Mouse (Mus musculus) cerebellum, adult 9-11 months (tissue): Measurements from ENCODE around the gene Ctla4.

ENCODE experiments used
- DNase-seq: peaks from one replicate; pipeline ENCODE4 v3.0.0; 2022

Gene Ctla4

DNA sequence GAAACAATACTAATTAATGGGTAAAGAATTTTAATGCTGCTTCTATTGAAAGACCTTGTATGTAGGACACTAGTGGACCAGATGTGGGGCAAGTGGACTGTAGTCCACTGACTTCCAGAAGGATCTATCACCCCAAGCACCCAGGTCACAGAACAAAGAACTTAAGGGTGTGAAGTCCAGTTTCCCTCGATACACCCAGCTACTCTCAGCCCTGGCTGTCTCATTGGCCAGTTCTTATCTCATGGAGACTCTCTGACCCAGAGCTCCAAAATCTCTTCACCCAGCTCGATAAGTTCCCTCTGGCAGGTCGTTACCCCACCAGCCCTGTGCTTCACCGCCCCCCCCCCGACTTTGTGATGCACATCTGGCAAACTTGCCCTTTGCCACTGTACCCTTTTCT is 20.8 kb upstream of the Ctla4 start:
- DNase-seq: no peak

DNA sequence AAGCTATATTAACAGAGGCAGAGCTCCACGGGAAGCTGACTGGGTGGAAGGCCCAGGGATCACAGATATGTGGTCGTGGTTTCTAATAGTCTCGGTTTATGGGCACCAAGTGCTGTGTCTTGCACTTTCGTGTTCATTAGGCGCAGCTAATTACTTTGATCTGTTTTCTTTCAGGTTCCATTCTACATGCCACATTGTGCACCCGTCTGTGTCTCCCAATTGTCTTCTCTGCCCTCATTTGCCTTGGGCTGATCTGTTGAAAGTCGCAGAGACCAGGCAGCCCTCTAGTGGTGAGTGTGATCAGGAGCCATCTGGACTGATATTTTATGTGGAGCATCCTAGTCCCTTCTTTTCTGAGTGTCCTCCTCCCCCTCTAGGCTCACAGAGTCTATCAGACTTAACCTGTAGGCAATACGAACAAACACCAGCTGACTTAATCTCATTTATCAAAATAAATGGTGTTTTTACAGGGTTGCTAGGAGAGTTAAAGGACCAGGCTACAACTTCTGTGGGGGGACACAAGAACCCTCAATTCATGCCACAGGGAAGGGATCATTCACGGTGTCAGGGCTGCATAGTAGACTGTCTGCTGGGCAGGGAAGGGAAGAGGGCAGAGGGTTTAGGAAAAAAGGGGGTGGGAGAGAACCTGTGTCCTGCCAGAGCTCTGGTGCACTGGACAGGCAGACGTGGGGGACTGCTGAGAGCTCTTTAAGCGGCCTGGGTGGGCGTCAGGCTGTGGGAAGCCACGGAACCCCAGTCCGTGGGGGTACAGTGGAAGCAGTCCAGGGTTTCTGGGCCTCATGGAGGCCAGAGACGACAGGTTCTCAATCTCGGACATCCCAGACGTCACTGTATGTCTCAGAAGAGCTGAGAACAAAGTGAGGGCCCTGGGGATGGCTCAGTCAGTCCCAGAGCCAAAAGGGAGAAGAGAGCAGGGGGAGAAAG is 18.2 kb upstream of the Ctla4 start:
- peak; percentile 18 for DNase-seq

DNA sequence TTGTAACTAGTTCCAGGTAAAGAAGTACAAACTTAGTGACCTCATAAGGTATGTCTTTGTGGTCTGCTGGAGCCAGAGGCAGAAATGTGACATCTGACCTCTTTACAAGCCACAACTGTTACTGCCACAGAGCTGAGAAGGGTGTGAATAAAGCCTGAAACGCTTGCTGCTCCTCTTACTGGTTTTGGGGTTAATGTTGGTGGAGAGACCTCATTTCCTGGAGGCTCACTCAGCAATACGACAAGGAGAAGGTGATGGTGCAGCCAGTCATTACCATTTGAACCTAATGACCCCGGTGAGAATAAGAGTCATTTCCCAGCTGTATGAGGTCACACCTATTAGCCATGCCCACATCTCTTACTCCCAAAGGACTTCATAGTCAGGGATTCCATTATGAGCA is 11.5 kb upstream of the Ctla4 start:
- no peak for DNase-seq

DNA sequence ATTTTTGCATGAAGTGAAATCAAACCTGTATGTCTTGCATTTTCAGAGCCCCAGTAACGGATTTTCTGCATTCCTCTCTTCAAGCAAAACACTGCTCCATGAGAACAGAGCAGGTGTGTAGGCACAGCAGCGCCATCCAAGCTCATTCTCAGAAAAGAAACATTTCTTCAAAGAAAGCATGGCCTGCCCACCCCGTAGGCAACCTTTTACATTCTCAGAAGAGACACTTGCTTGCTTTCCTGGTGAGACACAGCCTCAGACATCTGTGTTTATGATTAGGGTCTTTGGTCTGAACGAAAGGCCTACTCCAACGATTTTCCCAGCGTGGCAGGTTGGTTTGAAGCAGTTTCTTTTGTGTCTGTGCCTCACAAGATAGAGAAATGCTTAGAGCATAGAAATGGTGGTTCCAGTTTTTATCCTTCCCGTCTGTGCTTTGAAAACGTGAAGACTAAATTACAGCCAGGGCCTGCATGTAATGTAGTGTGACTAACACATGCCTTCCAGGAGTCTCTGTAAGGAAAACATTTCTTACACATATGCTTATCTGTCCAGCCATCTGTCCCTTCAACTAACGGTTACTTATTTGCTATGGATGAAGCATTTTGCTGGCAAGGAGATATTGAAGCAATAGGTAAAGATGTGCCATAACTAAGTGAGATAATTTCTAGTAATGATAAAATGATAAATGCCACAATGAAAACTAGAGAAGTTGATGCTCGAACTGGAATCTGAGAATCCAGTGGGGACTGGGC is 6.5 kb upstream of the Ctla4 start:
- no peak for DNase-seq

DNA sequence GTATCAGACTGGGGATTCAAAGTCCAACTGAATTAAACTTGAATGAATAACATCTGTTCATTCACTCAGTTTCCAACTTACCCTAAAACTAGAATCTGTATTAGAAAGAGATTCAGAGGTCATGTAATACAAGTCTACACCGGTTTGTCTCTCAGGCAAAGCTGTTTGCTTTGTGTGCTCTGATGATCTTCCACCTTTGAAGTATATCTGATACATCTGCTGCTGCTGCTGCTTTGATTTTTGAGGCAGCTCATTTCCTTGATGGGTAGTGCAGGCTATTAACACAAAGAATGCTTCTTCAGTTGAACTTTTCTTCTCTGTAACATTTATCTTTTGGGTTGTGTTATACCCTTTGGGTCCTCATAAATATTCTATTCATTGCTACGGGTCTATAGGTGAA is 4.0 kb upstream of the Ctla4 start:
- DNase-seq: no peak

DNA sequence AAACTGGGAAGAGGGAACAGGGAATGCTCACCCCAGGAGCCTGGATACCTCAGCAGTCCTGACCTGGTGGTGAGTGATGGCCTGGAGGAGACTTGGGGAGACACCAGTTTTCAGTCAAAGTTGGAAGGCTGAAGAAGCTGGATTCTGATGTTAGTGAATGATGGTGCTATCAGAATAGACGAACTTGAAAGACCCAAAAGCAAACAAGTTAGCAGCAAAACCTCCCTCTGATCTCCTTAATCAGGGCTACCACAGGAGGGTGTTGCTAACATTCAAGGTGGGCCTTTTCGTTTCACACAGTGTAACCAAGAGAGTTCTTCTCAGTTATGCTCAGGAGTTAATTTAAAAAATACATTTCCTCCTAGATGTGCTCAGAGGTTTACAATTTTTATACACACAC is 3.5 kb upstream of the Ctla4 start:
- DNase-seq: no peak

DNA sequence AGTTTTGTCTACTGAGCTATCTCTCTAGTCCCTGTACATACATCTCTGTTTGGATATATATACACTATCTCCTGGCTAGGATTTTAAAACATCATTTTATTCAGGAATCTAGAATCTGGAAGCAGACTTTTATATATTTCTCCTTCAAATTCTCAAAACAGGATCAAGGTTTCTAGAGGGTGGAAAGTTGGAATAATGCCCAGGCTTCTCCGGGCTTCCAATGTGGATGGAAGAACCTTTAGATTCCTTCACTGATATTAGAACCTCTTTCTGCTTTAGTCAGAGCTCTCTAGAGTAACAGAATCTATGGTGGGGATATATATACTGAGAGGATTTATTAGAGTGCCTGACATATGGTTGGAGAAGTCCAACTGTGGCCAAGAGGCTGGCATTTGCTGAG is 2.2 kb upstream of the Ctla4 start:
- DNase-seq: no peak

DNA sequence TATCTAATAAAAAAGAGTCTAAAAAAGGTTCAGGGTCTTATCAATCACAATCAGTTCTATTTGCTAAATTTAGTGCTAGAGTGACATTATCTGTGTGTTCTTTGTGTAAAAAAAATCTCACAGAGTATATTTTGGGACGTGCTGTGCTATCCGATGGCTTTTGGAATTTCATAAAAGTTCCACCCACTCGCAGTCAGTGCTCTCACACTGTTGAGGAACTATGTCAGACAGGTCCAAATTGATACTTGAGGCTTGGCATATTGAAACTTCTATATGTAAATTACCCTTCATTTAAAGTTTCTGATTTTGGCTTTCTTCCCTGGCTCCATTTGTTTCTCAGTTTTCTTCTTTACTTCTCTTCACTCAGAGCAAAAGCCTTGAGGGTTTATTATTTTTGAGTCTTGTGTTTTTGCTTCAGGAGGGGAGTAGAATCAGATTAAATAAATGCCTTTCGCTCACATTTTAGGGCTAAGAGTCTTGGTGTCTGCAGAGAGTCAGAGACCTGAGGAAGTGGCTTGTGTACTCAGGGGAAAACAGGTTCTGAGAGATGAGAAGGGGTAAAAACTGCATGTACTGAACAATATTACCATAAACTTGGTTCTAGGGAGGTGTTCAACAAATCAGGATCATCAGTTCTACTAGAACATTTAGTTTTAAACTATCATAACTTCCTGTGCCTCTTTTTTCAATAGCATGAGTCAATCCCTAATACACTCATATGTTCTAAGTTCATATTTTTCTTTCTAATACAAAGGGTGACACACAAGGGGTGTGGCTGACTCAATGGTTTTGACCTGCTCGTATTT is 11.5 kb downstream of the Ctla4 start:
- no peak for DNase-seq

DNA sequence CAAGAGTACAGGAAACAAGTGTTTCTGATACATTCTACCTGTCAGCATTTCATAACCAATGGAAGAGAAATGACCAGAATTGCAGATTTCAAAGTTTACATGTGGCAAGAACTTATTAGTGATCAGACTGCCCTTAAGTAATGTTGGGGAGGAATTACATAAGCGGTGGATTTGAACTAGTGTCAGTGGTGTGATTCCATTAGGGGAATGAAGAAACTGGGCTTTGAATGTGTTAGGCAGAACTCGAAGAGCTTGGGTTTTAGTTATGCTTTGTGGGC is 12.1 kb downstream of the Ctla4 start:
- no peak for DNase-seq

DNA sequence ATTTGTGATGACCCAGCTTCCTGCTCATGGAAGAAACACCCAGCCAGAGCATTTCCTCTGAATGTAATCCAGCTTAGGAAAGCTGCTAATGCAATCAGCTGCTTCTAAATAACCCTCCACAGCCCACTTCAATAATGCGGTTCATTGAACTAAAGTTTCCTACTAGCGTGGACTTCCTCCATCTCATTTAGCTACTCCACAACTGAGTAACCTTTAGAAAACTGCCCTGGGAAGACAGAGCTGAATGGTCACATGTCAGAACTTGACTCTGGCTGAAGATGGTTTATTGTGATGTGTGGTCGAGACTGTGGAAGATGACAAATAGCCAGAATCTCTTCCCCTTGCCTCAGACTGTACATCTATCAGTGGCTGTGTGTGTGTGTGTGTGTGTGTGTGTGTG is 12.4 kb downstream of the Ctla4 start:
- DNase-seq: no peak

DNA sequence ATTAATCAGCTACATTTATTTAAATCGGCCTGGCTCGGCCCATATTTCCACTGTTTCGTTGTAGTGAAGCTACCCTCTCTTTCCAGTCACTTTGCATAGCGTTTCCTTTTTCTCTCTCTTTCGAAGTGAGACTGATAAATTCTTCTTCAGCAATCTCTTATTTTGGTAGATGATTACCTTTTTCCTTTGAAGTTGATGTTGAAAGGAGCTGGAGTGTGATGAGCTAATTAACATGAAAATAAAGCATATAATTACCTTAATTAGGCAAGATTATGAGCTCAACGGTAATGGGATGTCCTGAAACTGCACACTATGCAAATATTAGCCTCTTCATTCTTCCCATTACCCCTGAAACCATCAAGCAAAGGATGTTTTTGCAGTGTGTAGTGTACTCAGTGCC is 15.7 kb downstream of the Ctla4 start:
- no peak for DNase-seq

DNA sequence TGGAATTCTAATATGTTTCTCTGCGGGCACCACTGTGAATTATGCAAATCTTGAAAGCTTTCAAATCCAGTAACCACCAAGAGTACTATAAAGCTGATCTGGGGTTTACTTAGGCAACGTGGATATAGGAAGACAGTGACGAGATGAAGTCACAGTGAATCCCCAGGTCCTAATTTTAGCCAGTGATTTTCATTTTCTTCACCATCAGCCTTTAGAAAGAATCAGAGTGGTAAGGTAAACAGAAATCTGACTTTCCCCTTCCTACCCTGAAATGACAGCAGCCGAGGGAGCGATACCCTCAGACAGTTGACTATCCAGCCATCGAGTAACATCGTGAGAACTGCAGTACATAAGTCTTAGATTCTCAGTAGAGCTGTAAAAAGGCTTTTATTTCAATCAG is 16.3 kb downstream of the Ctla4 start:
- no peak for DNase-seq

DNA sequence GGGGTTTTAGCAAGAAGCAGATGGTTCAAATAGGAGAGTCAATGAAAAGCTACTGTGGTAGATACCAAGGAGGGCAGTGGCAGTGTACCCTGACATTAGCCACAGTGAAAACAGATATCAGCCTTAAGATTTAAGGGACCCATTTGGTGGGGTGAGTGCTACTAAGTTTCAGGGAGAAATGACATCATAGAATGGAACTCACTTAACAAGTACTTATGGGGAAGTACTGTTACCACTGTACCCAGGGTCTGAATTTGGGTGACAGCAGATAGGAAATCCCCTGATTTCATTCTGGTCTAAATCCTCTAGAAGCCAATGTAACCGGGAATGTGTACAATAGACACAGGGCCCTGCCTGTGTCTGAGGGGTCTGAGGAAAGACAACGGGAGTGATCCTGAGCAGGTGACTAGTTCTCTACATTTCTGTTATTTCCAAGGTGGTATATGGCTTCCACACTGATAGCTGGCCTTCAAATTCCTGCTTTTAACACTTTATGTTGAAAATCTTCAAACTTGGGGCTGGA is 17.7 kb downstream of the Ctla4 start:
- no peak for DNase-seq

DNA sequence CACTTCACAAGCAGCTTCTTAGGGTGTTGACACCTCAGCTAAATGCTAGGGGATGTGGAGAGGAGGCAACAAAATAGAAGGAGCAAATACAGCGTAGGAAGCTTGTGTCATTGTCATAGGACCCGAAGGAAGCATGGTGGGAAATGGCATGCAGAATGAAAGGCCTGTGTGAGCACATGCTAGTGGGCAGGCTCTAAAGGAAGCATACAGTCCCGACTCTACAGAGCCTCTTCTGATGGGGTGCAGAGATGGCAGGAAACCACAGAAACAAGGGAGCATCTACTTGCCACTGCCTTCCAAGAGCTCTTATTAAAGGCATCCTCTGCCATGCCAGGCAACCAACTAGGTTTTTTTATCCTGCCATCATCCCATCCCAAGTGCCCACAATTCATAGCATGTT is 20.7 kb downstream of the Ctla4 start:
- DNase-seq: no peak

DNA sequence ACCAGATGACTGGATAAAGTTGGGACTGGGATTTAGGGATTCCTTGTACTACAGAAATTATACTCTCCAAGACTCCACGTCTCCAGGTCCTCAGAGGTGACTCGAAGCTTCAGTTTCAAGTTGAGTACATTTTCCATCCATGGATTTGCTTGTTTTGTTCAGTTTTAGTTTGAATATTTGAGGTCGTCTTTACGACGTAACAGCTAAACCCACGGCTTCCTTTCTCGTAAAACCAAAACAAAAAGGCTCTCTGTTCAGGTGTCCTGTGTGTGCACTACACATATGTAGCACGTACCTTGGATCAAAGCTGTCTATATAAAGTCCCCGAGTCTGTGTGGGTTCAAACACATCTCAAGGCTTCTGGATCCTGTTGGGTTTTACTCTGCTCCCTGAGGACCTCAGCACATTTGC is 22.0 kb downstream of the Ctla4 start:
- no peak for DNase-seq

DNA sequence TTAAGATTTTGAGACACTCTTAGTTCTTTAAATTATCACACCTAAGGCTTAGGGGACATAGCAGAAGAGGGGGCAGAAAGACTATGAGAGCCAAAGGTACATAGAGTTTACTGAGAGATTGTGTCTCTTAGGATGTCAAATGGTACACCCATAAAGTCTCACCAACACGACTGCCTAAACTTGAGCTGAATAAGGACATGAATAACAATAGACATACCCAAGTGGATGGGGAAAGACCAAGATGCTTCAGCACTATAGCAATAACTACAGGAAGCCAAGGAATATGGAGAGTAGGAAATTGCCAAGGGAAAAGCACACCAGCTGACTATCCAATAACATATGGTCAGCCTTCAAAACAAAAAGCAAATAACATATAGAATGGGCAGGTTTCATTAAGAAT is 22.9 kb downstream of the Ctla4 start:
- DNase-seq: no peak

DNA sequence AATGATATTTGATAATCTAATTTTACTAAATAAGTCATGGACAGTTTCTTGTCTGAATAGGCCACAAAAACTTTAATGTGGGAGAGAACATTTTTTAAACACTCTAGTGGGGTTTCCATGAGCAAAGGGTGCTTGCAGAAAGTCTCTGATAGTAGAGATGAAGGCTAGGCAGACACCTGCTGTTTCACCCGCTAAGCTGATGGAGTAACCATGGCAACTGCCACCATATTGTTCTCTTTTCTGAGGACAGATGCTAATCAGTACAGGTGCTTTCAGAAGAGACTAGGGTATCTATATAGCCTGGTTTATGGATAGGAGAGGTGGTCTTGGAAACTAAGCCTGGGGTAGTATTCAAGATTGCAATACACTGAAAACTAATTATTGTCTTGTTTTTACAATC is 24.0 kb downstream of the Ctla4 start:
- DNase-seq: no peak

DNA sequence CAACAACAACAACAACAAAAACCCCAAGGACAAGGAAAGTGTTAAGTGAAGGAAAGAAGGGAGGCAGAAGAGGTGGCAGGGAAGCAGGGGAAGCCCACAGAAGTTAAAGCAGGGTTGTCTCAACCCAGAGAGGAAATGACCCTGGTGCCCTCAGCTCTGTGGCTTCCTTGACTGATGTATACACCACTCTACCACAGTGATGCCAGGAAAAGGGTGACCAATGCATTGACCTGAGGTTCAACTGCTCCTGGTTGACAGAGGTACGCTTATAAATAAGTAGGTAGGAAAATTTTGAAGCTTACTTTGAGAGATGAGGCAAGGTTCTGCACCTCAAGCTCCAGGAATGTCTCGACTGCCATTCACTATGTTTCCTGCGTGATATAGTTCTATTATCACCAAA is 24.8 kb downstream of the Ctla4 start:
- no peak for DNase-seq

DNA sequence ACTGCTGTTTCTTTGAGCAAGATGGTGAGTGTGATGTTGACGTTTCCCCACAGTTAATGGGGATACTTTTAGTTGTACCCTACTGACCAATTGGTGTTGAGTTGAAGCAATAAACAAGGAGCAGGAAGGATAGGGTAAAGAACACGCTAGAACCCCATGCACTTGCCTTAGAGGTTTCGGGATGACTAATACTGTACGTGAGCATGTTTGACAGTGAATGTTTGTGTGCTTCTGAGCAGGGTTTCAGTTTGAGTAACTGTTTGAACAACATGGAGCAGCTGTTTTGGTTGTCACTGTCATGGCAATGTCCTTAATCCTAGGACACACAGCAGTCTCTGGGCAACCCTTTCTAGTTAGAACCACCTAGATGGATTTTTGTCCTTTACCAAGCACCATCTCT is 26.5 kb downstream of the Ctla4 start:
- DNase-seq: no peak

DNA sequence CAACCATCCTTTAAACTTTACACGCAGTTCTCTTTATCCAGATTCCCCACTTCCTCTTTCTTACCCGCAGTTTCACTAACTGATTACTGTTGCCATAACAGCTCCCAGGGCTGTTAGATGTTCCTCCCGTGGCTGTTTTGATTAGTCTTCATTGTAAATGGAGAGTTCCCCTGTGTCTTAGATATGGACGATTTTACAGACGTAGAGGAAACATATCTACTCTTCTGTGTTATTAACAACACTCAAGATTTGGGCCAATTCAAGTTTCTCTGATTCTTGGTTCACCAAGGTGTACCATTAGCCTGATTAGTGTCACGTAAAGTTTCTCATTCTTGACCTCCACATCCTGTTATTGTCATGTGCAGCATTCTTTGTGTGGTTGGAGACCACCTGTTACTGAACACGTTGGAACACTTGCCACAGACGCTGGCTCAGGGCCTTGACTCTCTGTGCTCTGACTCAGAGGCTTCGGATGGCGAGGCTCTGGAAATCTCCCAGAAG is 29.5 kb downstream of the Ctla4 start:
- DNase-seq: no peak

DNA sequence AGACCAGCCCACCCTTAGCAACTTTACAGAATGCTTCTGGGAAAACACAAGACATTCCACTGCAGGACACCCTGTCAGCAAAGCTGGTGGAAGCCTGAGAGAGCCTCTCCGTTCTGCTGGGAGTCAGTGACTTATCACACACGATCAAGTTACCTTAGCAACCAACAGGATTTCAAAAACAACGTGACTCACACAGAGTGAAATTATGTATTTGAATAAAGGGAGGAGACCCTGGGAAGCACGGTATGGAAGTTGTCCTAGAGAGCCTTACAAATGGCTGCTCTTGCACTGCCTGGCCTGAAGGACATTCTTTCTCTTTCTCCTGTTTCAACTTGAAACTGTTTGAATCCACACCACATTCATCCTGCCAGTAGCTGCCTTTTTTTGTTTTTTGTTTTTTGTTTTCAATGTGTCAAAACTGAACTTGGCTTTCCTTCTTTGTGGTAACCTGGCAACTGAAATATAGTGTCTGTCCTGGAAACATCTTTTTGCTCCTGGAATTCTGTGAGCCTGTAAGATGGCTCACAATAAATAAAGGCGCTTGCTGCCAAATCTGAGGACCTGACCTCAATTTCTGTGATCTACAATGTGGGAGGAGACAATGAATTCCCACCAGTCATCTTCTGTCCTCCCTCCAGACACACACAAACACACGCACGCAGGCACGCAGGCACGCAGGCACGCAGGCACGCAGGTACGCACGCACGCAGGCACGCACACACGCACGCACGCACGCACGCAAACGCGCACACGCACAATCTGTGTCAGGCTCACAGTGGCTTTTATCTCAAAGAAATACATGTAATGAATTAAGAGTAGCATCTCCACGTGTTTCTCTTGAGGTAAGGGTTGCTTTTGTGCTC is 33.9 kb downstream of the Ctla4 start:
- no peak for DNase-seq

DNA sequence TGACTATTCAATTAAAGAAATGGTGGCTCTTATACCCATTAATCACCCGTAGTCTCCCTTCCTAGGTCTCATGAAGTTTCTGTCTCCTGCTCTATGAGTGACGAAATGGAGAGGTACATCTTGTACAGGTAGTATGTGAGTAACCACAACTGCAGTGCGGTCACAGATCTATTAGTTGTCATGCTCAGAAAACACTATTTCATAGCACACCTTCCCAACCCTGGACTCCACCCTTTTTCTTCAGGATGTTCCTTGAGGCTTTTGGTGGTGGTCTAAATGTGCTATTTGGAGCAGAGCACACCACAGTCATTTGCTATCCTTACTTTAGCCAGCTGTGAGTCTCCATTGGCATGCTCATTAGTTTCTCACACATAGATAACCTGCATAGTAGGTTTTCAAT is 42.2 kb downstream of the Ctla4 start:
- DNase-seq: no peak
